Mouse (Mus musculus) Patski (cell line): ENCODE results near the gene 1810062G17Rik. TPM values are rescaled to one million over a fixed set of nuclear protein-coding genes. Genes with fewer than 3 reads are reported as not detected.

ENCODE experiments used
- ATAC-seq: fragments of 100-300 bp; one replicate; pipeline ENCODE4 v1.8.0; 2021
- CTCF ChIA-PET: fragments of 350-600 bp; sonication (Branson Sonifier 250); formaldehyde crosslinking; loops from one replicate; lab custom pipeline; 2022; ENCODE audit warnings: inconsistent platforms; lab: Charles Lee
- POLR2A ChIA-PET: fragments of 350-600 bp; sonication (Branson Sonifier 250); formaldehyde crosslinking; loops from one replicate; lab custom pipeline; 2022; ENCODE audit warnings: antibody characterized with exemption, inconsistent platforms; lab: Charles Lee
- DNase-seq: peaks from one replicate; pipeline ENCODE4 v3.0.0-alpha.2; 2011; ENCODE audit warnings: low read depth, low spot score
- H3K27me3 ChIP-seq: fragments of 371-371 bp; one replicate; pipeline ENCODE4 v1.5.1; 2021
- CTCF ChIP-seq: fragments of 100-300 bp; IDR thresholded peaks from one replicate; pipeline ENCODE4 v1.5.1; 2021
- in situ Hi-C: fragments of 300-500 bp; cut with MboI; formaldehyde crosslinking; loops from 3 replicates; pipeline ENCODE4 v1.11.1; 2018; ENCODE audit warnings: low pct_unique_long_range_greater_than_20kb, mixed read lengths
- polyA plus RNA-seq: library from polyadenylated mRNA; unstranded; gene quantifications from one replicate; pipeline ENCODE4 v1.2.3, GENCODE M21; 2021

Gene 1810062G17Rik
- polyA plus RNA-seq, 1 experiment from 2014 or later = 1.2 TPM

DNA sequence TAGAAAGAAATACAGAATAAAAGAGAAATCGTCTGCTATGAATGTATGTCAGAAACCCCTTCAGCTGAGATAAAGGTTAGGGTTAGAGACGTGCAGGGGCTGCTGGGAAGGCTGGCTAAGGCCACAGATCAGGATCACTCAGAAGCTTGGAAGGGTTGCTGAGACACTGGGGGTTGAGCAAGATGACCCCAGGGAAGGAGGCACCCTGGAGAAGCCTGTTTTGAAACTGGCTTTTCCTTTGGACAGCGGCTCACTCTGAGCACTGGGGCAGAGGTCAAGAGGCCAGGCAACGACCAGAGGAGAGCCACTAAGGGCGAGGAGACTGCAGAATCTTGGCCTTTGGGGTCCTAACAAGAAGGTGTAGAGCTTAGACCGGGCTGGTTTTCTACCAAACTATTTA, 10.4 kb downstream of the 1810062G17Rik start:
- TF ChIP-seq CTCF = no peak
- ChIA-PET POLR2A (interaction anchor here (0.6 to 2.1 kb wide), 2 partner anchors 9 to 12 kb away, joined by 3 to 5 read pairs; no protein-coding TSS in a partner anchor), CTCF (interaction anchor here (0.8 to 8.5 kb wide), 5 partner anchors 9 to 40 kb away, joined by 3 to 115 read pairs (median 4); no protein-coding TSS in a partner anchor)
- H3K27me3 ChIP-seq = no peaks in the 10 kb centered on the region
- no peak for ATAC-seq
- DNase-seq = no peak
- in situ Hi-C loops = no loop called here

DNA sequence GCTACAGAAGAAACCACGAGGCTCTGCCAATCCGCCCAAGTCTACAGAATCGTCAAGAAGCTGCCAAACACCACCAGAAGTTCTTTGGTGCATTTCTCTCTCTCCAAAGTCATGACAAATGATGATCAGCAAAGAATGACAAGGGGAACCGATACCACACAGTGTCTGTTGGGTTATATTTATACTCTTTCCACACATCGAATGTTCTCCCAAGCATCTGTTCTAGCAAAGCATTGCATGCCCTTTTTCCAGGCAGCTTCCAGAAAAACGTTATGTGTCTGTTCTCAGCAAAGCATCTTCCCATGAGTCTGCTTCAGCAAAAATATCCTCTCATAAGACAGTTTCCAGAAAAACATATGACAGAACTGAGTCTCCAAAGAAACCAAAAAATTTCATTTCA, 11.1 kb downstream of the 1810062G17Rik start:
- POLR2A ChIA-PET = interaction anchor here (2.1 kb wide), 1 partner anchor 9 kb away, joined by 5 read pairs; no protein-coding TSS in a partner anchor
- no peaks in the 10 kb centered on the region for H3K27me3 ChIP-seq
- ATAC-seq (no peak), DNase-seq (no peak)
- in situ Hi-C loops = no loop called here
- CTCF ChIA-PET = interaction anchor here (0.8 to 8.5 kb wide), 5 partner anchors 9 to 61 kb away, joined by 3 to 115 read pairs (median 3); no protein-coding TSS in a partner anchor
- no peak for TF ChIP-seq CTCF

DNA sequence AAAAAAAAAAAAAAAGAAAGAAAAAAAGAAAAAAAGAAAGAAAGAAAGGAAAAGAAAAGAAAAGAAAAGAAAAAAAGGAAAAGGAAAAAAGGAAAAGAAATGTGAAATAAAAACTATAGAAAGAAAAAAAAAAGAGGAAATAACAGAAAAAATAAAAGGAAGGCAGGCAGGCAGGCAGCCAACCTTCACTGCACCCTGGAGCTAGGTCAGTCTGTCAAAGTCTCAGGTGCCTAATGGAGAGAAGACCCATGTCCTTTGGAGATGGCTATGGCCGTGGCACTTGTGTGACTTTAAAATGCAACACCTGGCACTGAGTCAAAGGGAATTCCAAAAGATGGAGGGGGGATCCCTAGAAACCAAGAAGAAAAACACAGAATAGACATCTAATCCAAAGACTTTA, 12.6 kb downstream of the 1810062G17Rik start:
- CTCF ChIA-PET = interaction anchor here (1.3 kb wide), 1 partner anchor 12 kb away, joined by 3 read pairs; the partner anchor contains the start of genes 1810062G17Rik and Anxa5
- POLR2A ChIA-PET = interaction anchor here (0.7 to 2.1 kb wide), 3 partner anchors 11 to 35 kb away, joined by 3 to 5 read pairs (median 5); no protein-coding TSS in a partner anchor
- in situ Hi-C loops = no loop called here
- H3K27me3 ChIP-seq = no peaks in the 10 kb centered on the region
- no peak for TF ChIP-seq CTCF
- ATAC-seq (no peak), DNase-seq (no peak)

DNA sequence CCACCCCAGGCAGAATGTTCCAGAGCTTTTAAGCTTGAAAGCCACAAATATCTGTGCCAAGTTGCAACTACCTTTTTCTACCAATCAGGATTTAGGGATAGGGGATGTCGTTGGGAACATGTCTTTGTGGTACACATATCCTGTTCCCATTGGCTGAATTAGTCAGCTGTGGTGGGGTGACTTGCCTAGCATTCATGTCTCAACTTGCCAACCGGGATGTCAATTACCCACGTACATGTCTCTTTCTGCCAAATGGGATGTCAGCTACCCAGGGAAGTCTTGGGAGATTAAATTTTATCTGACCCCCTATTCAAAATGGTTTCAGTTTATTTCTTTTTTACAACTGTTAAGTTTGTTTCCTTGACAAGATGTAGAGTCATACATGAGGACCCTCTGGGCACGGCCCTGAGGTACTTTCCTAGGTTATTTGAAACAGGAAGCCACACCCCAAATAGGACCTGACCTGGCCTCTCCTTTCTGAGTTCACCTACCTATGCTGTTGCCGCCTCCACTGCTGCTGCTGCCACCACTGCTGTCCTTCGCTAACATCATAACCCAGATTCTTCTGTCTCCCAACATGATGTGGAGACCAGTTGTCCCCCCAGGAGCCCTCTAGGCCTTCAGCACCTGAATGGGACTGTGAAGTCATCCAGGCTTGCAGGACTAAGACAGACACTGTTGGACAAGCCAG, 13.3 kb downstream of the 1810062G17Rik start:
- ATAC-seq = no peak
- ChIA-PET POLR2A (interaction anchor here (0.7 kb wide), 2 partner anchors 12 to 36 kb away, joined by 3 to 5 read pairs; no protein-coding TSS in a partner anchor), CTCF (no interaction called here)
- no peaks in the 10 kb centered on the region for H3K27me3 ChIP-seq
- DNase-seq = no peak
- in situ Hi-C loops = no loop called here
- TF ChIP-seq CTCF = no peak

DNA sequence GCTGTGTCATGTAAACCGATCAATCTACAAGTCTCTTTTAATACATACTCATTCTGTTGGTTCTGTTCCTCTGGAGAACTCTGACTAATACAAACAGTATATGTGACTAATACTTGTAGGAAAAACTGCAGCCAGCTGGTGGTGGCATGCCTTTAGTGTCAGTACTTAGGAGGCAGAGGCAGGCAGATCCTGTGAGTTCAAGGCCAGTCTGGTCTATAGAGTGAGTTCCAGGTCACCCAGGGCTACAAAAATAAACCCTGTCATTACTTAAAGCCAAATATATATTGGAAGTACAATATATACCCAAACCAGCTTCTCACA, 13.8 kb downstream of the 1810062G17Rik start:
- CTCF ChIA-PET = no interaction called here

DNA sequence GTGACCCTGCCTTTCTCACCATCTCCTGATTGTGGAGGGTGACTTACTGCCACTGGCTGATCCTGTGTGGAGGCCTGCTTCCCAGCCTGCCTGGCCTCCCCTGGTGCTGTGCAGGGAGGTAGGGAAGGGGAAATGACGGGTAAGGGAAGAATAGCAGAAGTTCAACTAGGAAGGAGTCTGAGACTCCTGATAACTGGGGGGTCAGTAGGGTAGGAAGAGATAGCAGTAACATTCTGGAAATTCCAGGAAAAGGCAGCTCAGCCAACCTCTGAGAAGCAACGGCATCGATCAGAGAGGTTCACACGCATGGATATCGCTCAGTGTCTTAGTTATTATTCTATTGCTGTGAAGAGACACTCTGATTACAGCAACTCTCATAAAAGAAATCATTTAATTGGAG, 15.8 kb downstream of the 1810062G17Rik start:
- in situ Hi-C loops = loop anchor here (5.0 to 10.0 kb wide), 3 partner anchors 39 to 307 kb away; no protein-coding TSS in a partner anchor
- POLR2A ChIA-PET = no interaction called here
- TF ChIP-seq CTCF = no peak
- ATAC-seq (no peak), DNase-seq (no peak)
- CTCF ChIA-PET = interaction anchor here (0.9 kb wide), 1 partner anchor 9 kb away, joined by 3 read pairs; no protein-coding TSS in a partner anchor
- H3K27me3 ChIP-seq = no peaks in the 10 kb centered on the region

More for the DNA sequence above, 13.8 kb downstream of the 1810062G17Rik start:
- no peak for TF ChIP-seq CTCF
- POLR2A ChIA-PET = no interaction called here
- in situ Hi-C loops = no loop called here
- no peak for ATAC-seq
- no peak for DNase-seq
- no peaks in the 10 kb centered on the region for H3K27me3 ChIP-seq

DNA sequence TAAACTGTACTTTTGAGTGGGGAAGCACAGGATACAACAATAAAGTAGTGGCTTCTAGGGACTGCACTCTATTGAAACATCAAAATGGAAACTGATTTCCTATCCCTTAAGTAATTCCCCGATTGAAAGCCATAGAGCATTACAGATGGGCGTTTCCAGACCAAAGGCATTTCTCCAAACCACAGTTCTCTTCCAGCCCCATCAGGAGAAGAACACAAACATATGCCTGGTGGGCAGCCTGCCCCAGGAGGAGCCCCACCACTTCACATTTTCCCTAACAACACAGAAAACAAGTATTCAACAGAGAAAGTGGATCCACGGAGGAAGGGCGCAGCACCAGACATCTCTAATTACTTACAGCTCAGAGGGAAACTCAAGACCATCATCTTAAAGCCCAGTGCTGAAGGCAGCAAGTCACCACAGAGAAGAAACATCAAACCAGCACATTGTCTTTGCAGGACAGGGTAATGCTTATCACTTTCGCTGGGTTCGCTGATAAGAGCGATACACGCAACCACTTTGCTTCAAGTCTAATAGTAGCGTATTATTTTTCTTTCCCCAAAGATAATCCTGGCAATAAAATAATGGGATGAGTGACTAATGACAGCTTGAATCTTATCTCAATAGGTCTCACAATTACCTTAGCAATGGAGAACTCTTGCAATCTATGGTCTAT, 17.1 kb downstream of the 1810062G17Rik start:
- TF ChIP-seq CTCF = no peak
- in situ Hi-C loops = loop anchor here (5.0 to 10.0 kb wide), 3 partner anchors 41 to 308 kb away; no protein-coding TSS in a partner anchor
- CTCF ChIA-PET = interaction anchor here (4.9 kb wide), 1 partner anchor 18 kb away, joined by 100 read pairs; the partner anchor contains the start of genes 1810062G17Rik and Anxa5
- DNase-seq = no peak
- POLR2A ChIA-PET = no interaction called here
- H3K27me3 ChIP-seq = peaks cover 4% of the 10 kb centered on the region
- no peak for ATAC-seq

DNA sequence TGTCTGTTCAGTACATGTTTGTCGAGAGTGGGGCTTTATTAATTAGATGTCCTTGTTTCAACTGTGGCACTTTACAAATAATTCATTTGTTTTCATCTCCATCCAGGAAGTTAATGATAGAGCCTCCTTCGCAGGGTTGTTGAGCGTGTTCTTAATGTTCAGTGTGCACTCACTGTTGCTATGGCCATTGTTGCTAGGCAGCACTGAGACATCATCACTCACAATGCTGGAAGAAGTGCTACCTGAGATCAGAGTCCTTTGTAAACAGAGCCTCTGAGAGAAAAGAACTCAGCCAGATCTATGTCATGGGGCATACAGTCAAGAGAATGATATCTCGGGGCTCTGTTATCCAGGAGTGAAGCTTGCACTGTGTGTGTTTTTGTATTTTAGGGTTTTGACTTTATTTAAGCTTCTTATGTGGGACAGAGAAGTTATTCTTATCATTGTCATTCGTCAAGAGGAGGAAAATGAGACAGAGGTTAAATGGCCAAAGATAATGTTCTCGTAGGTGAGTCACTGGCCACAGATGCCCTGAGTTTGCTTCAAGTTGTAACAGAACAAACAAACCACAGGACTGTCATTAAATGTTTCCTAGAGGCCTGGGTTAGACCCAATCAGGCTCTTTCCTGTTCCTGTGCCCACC, 18.0 kb downstream of the 1810062G17Rik start:
- TF ChIP-seq CTCF = no peak
- ATAC-seq (no peak), DNase-seq (no peak)
- peaks cover 7% of the 10 kb centered on the region for H3K27me3 ChIP-seq
- CTCF ChIA-PET = interaction anchor here (4.3 to 9.7 kb wide), 4 partner anchors 10 to 283 kb away, joined by 94 to 215 read pairs (median 108); partner anchors contain the start of genes 1810062G17Rik and Anxa5
- in situ Hi-C loops = loop anchor here (5.0 to 10.0 kb wide), 3 partner anchors 41 to 309 kb away; no protein-coding TSS in a partner anchor
- POLR2A ChIA-PET = no interaction called here

DNA sequence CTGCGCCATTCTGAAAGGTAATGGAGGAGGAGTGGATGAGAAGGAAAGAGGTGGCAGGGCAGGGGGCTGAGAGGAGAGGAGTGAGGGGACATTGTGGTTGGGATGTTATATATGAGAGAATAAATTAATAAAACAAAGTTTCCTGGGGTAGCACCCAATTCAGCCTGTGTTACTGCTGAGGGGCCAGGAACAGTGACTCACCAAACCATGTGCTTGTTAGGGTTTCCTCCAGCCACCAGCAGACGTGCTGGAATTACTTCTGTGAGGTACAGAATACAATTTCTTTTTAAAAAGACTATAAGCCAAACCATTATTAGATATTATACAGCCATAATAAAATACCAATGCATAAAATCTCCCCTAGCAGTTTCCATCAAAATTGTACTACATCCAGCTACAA, 18.9 kb downstream of the 1810062G17Rik start:
- DNase-seq (no peak), ATAC-seq (no peak)
- peaks cover 7% of the 10 kb centered on the region for H3K27me3 ChIP-seq
- in situ Hi-C loops = loop anchor here (5.0 to 10.0 kb wide), 4 partner anchors 42 to 310 kb away; no protein-coding TSS in a partner anchor
- no peak for TF ChIP-seq CTCF
- ChIA-PET POLR2A (interaction anchor here (1.1 to 1.8 kb wide), 5 partner anchors 17 to 48 kb away, joined by 3 to 16 read pairs (median 4); partner anchors contain the start of genes 1810062G17Rik and Anxa5), CTCF (interaction anchor here (0.7 to 9.7 kb wide), 25 partner anchors 11 to 341 kb away, joined by 3 to 215 read pairs (median 5); partner anchors contain the start of genes 1810062G17Rik and Anxa5)
